Mouse (Mus musculus) naive thymus-derived CD4-positive, alpha-beta T cell, adult 2 months (primary cell): ENCODE data around the gene Gosr2.
A peak's percentile ranks its signal among the peaks of the same experiment; 100 is the strongest.

ENCODE experiments used
- DNase-seq: peaks from one replicate; pipeline ENCODE4 v3.0.0-alpha.2; 2011; ENCODE audit warnings: low read depth

The Gosr2 gene

GRCm38 (mm10) chr11:103688980-103689378 is 8.7 kb downstream of the Gosr2 start:
- no peak for DNase-seq

GRCm38 (mm10) chr11:103688271-103688979 is 9.3 kb downstream of the Gosr2 start:
- no peak for DNase-seq

- no peak for DNase-seq
These were observed 11.0 kb downstream of the Gosr2 start for GRCm38 (mm10) chr11:103686706-103687105.

- DNase-seq, result no peak
These were observed 12.4 kb downstream of the Gosr2 start for GRCm38 (mm10) chr11:103685261-103685736.

- DNase-seq, result no peak
These were observed 13.9 kb downstream of the Gosr2 start for GRCm38 (mm10) chr11:103683667-103684334.

GRCm38 (mm10) chr11:103677042-103677441 is 20.7 kb downstream of the Gosr2 start:
- DNase-seq, result peak; percentile 41

GRCm38 (mm10) chr11:103675556-103675955 is 22.1 kb downstream of the Gosr2 start:
- peak; percentile 70 for DNase-seq

GRCm38 (mm10) chr11:103666907-103667426 is 30.7 kb downstream of the Gosr2 start:
- no peak for DNase-seq

- no peak for DNase-seq
These were observed 31.4 kb downstream of the Gosr2 start for GRCm38 (mm10) chr11:103666181-103666906.

- DNase-seq, result no peak
These were observed 32.0 kb downstream of the Gosr2 start for GRCm38 (mm10) chr11:103665695-103666094.

GRCm38 (mm10) chr11:103663119-103663518 is 34.6 kb downstream of the Gosr2 start:
- DNase-seq, result no peak

- DNase-seq, result no peak
These were observed 35.2 kb downstream of the Gosr2 start for GRCm38 (mm10) chr11:103662546-103662945.

- DNase-seq, result no peak
These were observed 35.8 kb downstream of the Gosr2 start for GRCm38 (mm10) chr11:103661863-103662262.

- no peak for DNase-seq
These were observed 39.5 kb downstream of the Gosr2 start for GRCm38 (mm10) chr11:103658189-103658588.

GRCm38 (mm10) chr11:103656520-103656919 is 41.2 kb downstream of the Gosr2 start:
- peak; percentile 31 for DNase-seq

GRCm38 (mm10) chr11:103653359-103653965 is 44.2 kb downstream of the Gosr2 start:
- DNase-seq, result no peak

- no peak for DNase-seq
These were observed 46.3 kb downstream of the Gosr2 start for GRCm38 (mm10) chr11:103651426-103651825.

GRCm38 (mm10) chr11:103649983-103650493 is 47.7 kb downstream of the Gosr2 start:
- DNase-seq, result no peak

GRCm38 (mm10) chr11:103649301-103649982 is 48.3 kb downstream of the Gosr2 start, which contains the start of gene Rprml:
TSS of gene Rprml (plus strand) at chr11:103649570.
- DNase-seq, result no peak

GRCm38 (mm10) chr11:103648656-103649055 is 49.0 kb downstream of the Gosr2 start:
- no peak for DNase-seq
